In genomic region chr15:84211564-84211963, GRCm38 (mm10) we compare ENCODE assay signal across 14 mouse cellular contexts. TPM values are rescaled to one million over a fixed set of nuclear protein-coding genes. Genes with fewer than 3 reads are reported as not detected.
DNase-seq lines count a peak whose midpoint lies in the region; ATAC-seq and TF ChIP-seq lines count a peak whose summit lies in the region.
"Had no signal": no experiment of that assay in that cellular context is flagged by ENCODE, and none has a peak within 500 bp of the region (broad histone marks: within the 10 kb centered on the region; RNA-seq: fewer than 3 reads in every experiment).

No protein-coding gene starts in this region.

- no peaks in the 10 kb centered on the region for H3K9me3 ChIP-seq in heart, embryonic 10.5 days
- H3K9me3 ChIP-seq in lung, embryonic 14.5 days (ENCODE audit: low read depth, low read length), result no peaks in the 10 kb centered on the region
- H3K9me3 ChIP-seq in intestine, postnatal 0 days (ENCODE audit: control insufficient read depth), result no peaks in the 10 kb centered on the region
- H3K9me3 ChIP-seq in midbrain, embryonic 14.5 days (ENCODE audit: control insufficient read depth, low read length), result no peaks in the 10 kb centered on the region
- H3K9me3 ChIP-seq: heart, embryonic 13.5 days; kidney, embryonic 15.5 days; limb, embryonic 13.5 days; neural tube, embryonic 13.5 days had no signal

- no peak for DNase-seq in heart, embryonic 10.5 days (ENCODE audit: low spot score)
- no peak for DNase-seq in heart, adult 8-10 months (ENCODE audit: low spot score)
- no peak for DNase-seq in lung, embryonic 14.5 days
- no peak for DNase-seq in lung, adult 18-20 months
- DNase-seq in midbrain, embryonic 14.5 days, result no peak
- no peak for DNase-seq in embryo, embryonic 10.5 days (ENCODE audit: low spot score)
- DNase-seq in testis, postnatal 14 days (ENCODE audit: low spot score), result no peak

- TF ChIP-seq CTCF in lung, embryonic 14.5 days (IDR thresholded peaks at IDR 0.05; ENCODE audit: low read depth), result no peak
- no peak for TF ChIP-seq CTCF in intestine, postnatal 0 days (IDR thresholded peaks at IDR 0.05; ENCODE audit: low read depth)

- ATAC-seq in lung, embryonic 14.5 days (ENCODE audit: insufficient read depth), result 0 out of 2 replicates have a peak, but pooled peaks have one; percentile 12
- 0 out of 2 replicates have a peak, but pooled peaks have one; percentile 2 for ATAC-seq in intestine, postnatal 0 days
- no peak for ATAC-seq in midbrain, embryonic 14.5 days (ENCODE audit: low FRiP score, low TSS enrichment)

- H3K27ac ChIP-seq in heart, embryonic 10.5 days, result peak overlapping the region; percentile 29; the same call in 1 of the 2 replicates
- H3K27ac ChIP-seq in lung, embryonic 14.5 days (ENCODE audit: low read depth), result no peak overlapping the region
- no peak overlapping the region for H3K27ac ChIP-seq in intestine, postnatal 0 days (ENCODE audit: low read depth, low read length)
- H3K27ac ChIP-seq in midbrain, embryonic 14.5 days (replicated peaks; ENCODE audit: low read depth, low read length), result 0 out of 2 replicates have a peak overlapping the region, but pooled peaks have one; percentile 13
- H3K27ac ChIP-seq: heart, embryonic 13.5 days; kidney, embryonic 15.5 days; limb, embryonic 13.5 days; macrophage; neural tube, embryonic 13.5 days had no signal

- 77% methylated on average over 4 of the region's 4 CpGs for WGBS in heart, embryonic 10.5 days
- WGBS in lung, embryonic 14.5 days, result 80% methylated on average over 4 of the region's 4 CpGs
- 82% methylated on average over 4 of the region's 4 CpGs for WGBS in intestine, postnatal 0 days
- 73% methylated on average over 4 of the region's 4 CpGs for WGBS in midbrain, embryonic 14.5 days

- H3K27me3 ChIP-seq in heart, embryonic 10.5 days (ENCODE audit: insufficient read depth, poor library complexity, severe bottlenecking), result no peaks in the 10 kb centered on the region
- no peaks in the 10 kb centered on the region for H3K27me3 ChIP-seq in lung, embryonic 14.5 days (ENCODE audit: insufficient read depth, low read length)
- no peaks in the 10 kb centered on the region for H3K27me3 ChIP-seq in intestine, postnatal 0 days (replicated peaks; ENCODE audit: control insufficient read depth, insufficient read depth, low read length)
- no peaks in the 10 kb centered on the region for H3K27me3 ChIP-seq in midbrain, embryonic 14.5 days (ENCODE audit: control insufficient read depth, insufficient read depth, low read length)
- H3K27me3 ChIP-seq: heart, embryonic 13.5 days; kidney, embryonic 15.5 days; limb, embryonic 13.5 days; neural tube, embryonic 13.5 days had no signal

- H3K36me3 ChIP-seq in heart, embryonic 10.5 days, result peaks cover 74% of the 10 kb centered on the region
- H3K36me3 ChIP-seq in lung, embryonic 14.5 days (ENCODE audit: insufficient read depth), result peaks cover 67% of the 10 kb centered on the region
- H3K36me3 ChIP-seq in intestine, postnatal 0 days (ENCODE audit: control insufficient read depth, insufficient read depth), result peaks cover 59% of the 10 kb centered on the region
- peaks cover 60% of the 10 kb centered on the region for H3K36me3 ChIP-seq in midbrain, embryonic 14.5 days (ENCODE audit: control insufficient read depth, insufficient read depth, low read length)

- no peak overlapping the region for H3K9ac ChIP-seq in lung, embryonic 14.5 days
- H3K9ac ChIP-seq in intestine, postnatal 0 days (ENCODE audit: low read depth, low read length), result no peak overlapping the region
- no peak overlapping the region for H3K9ac ChIP-seq in midbrain, embryonic 14.5 days (replicated peaks; ENCODE audit: low read length)
- H3K9ac ChIP-seq: heart, embryonic 13.5 days; kidney, embryonic 15.5 days; limb, embryonic 13.5 days; neural tube, embryonic 13.5 days had no signal

- H3K4me3 ChIP-seq in heart, embryonic 10.5 days, result no peak overlapping the region
- no peak overlapping the region for H3K4me3 ChIP-seq in lung, embryonic 14.5 days (ENCODE audit: low read depth, low read length)
- H3K4me3 ChIP-seq in intestine, postnatal 0 days (ENCODE audit: low read depth, low read length), result no peak overlapping the region
- H3K4me3 ChIP-seq in midbrain, embryonic 14.5 days (replicated peaks; ENCODE audit: low read depth, low read length), result no peak overlapping the region
- H3K4me3 ChIP-seq: heart, embryonic 13.5 days; kidney, embryonic 15.5 days; limb, embryonic 13.5 days; neural tube, embryonic 13.5 days had no signal

- no peak overlapping the region for H3K4me2 ChIP-seq in lung, embryonic 14.5 days
- no peak overlapping the region for H3K4me2 ChIP-seq in intestine, postnatal 0 days (replicated peaks; ENCODE audit: low read depth)
- no peak overlapping the region for H3K4me2 ChIP-seq in midbrain, embryonic 14.5 days (ENCODE audit: low read length)
- H3K4me2 ChIP-seq: heart, embryonic 13.5 days; kidney, embryonic 15.5 days; limb, embryonic 13.5 days; neural tube, embryonic 13.5 days had no signal

- peaks cover 47% of the 10 kb centered on the region for H3K4me1 ChIP-seq in heart, embryonic 10.5 days
- H3K4me1 ChIP-seq in lung, embryonic 14.5 days (ENCODE audit: insufficient read depth), result no peaks in the 10 kb centered on the region
- no peaks in the 10 kb centered on the region for H3K4me1 ChIP-seq in intestine, postnatal 0 days (replicated peaks; ENCODE audit: control insufficient read depth, insufficient read depth, low read length)
- H3K4me1 ChIP-seq in midbrain, embryonic 14.5 days (ENCODE audit: control insufficient read depth, insufficient read depth, low read length), result peaks cover 3% of the 10 kb centered on the region

RNA-seq across cellular contexts. Expression of gene Samm50, which starts 19.5 kb away (rescaled TPM):
- polyA plus RNA-seq in heart, embryonic 10.5 days (2016; fragmentation: Nextera tagmentation; extraction: Ambion mirVana), result 122 and 132 TPM in 2 replicates
- total RNA-seq in heart, adult 8-10 months (2022), result 100 to 1,000 TPM; 257 to 301 (median 279) TPM
- polyA plus RNA-seq in lung, embryonic 14.5 days (2014; fragmentation: Nextera tagmentation; extraction: Ambion mirVana), result 78.4 and 80.1 TPM in 2 replicates
- polyA plus RNA-seq in intestine, postnatal 0 days (2015; fragmentation: Nextera tagmentation; extraction: Ambion mirVana), result 104 and 110 TPM in 2 replicates
- 54.2 and 70.8 TPM in 2 replicates for polyA plus RNA-seq in midbrain, embryonic 14.5 days (2014; fragmentation: Nextera tagmentation; extraction: Ambion mirVana)

RNA-seq across cellular contexts. Expression of gene Parvb, which starts 20.3 kb away (rescaled TPM):
- 12.8 and 17.6 TPM in 2 replicates for polyA plus RNA-seq in heart, embryonic 10.5 days (2016; fragmentation: Nextera tagmentation; extraction: Ambion mirVana)
- 100 to 1,000 TPM in 2 of 4 experiments, 10 to 100 TPM in 2; 78.8 to 113 (median 105) TPM for total RNA-seq in heart, adult 8-10 months (2022)
- polyA plus RNA-seq in lung, embryonic 14.5 days (2014; fragmentation: Nextera tagmentation; extraction: Ambion mirVana), result 5.3 and 5.4 TPM in 2 replicates
- polyA plus RNA-seq in intestine, postnatal 0 days (2015; fragmentation: Nextera tagmentation; extraction: Ambion mirVana), result 2.6 and 2.8 TPM in 2 replicates
- 4.4 and 4.9 TPM in 2 replicates for polyA plus RNA-seq in midbrain, embryonic 14.5 days (2014; fragmentation: Nextera tagmentation; extraction: Ambion mirVana)

RNA-seq across cellular contexts. Expression of gene Pnpla3, which starts 43.9 kb away (rescaled TPM):
- 0.51 and 0.68 TPM in 2 replicates for polyA plus RNA-seq in heart, embryonic 10.5 days (2016; fragmentation: Nextera tagmentation; extraction: Ambion mirVana)
- total RNA-seq in heart, adult 8-10 months (2022), result 1 to 10 TPM in 1 of 4 experiments, under 1 TPM in 3; 0.34 to 2.4 (median 0.57) TPM
- 0.41 TPM in 1 of 2 replicates, not detected in the other for polyA plus RNA-seq in lung, embryonic 14.5 days (2014; fragmentation: Nextera tagmentation; extraction: Ambion mirVana)
- polyA plus RNA-seq in intestine, postnatal 0 days (2015; fragmentation: Nextera tagmentation; extraction: Ambion mirVana), result 0.59 and 0.65 TPM in 2 replicates
- polyA plus RNA-seq in midbrain, embryonic 14.5 days (2014; fragmentation: Nextera tagmentation; extraction: Ambion mirVana), result 3.3 and 4.5 TPM in 2 replicates
- polyA plus RNA-seq: lung, embryonic 16.5 days; macrophage had no signal

Comparison
In these comparisons a context has a peak if more than half of its experiments do, and no peak if none do; other contexts are left out.
1. H3K27ac ChIP-seq: peak in heart, embryonic 10.5 days (single experiment) and midbrain, embryonic 14.5 days (single experiment); none in lung, embryonic 14.5 days (single experiment) and intestine, postnatal 0 days (single experiment).